Mouse (Mus musculus) kidney, embryonic 16.5 days (tissue): ENCODE results near the gene Psmd1. TPM values are rescaled to one million over a fixed set of nuclear protein-coding genes. Genes with fewer than 3 reads are reported as not detected.

Experiments used
- ATAC-seq: fragments of 200-750 bp; cut with Nextera tagmentation; 2 replicates; pipeline ENCODE4 v1.8.0; 2017; ENCODE audit warnings: moderate TSS enrichment; ENCODE audit not compliant: low FRiP score, low TSS enrichment
- H3K27ac ChIP-seq: fragments of 300-500 bp; sonication (generic); 2 replicates; pipeline ENCODE4 v1.5.1; 2014; ENCODE audit warnings: low read length
- H3K27me3 ChIP-seq: fragments of 300-500 bp; sonication (generic); 2 replicates; pipeline ENCODE4 v1.6.1; 2014; ENCODE audit warnings: low read length, control low read depth, mixed read lengths; ENCODE audit not compliant: insufficient read depth
- H3K36me3 ChIP-seq: fragments of 300-500 bp; sonication (generic); 2 replicates; pipeline ENCODE4 v1.6.1; 2014; ENCODE audit warnings: low read length, control low read depth, mixed read lengths; ENCODE audit not compliant: insufficient read depth
- H3K4me1 ChIP-seq: fragments of 300-500 bp; sonication (generic); 2 replicates; pipeline ENCODE4 v1.6.1; 2014; ENCODE audit warnings: low read length, control low read depth, mixed read lengths; ENCODE audit not compliant: insufficient read depth
- H3K4me2 ChIP-seq: fragments of 300-500 bp; sonication (generic); replicated peaks from 2 replicates; pipeline ENCODE4 v1.6.1; 2014; ENCODE audit warnings: low read depth, low read length
- H3K4me3 ChIP-seq: fragments of 300-500 bp; sonication (generic); 2 replicates; pipeline ENCODE4 v1.5.1; 2014; ENCODE audit warnings: mild to moderate bottlenecking, low read length
- H3K9ac ChIP-seq: fragments of 300-500 bp; sonication (generic); replicated peaks from 2 replicates; pipeline ENCODE4 v1.6.1; 2014; ENCODE audit warnings: low read length
- H3K9me3 ChIP-seq: fragments of 300-500 bp; sonication (generic); 2 replicates; pipeline ENCODE4 v1.6.1; 2016; ENCODE audit warnings: low read length, control low read depth
- WGBS: fragments of 180-500 bp; shearing (Covaris S2); extraction: QIAGEN DNeasy Blood & Tissue Kit; methylation state at CpG from one replicate; pipeline ENCODE4 v1.1.7; 2014; 5-methylcytosine and 5-hydroxymethylcytosine counted together
- polyA plus RNA-seq: library from polyadenylated mRNA; unstranded; fragments of >200 nt; fragmentation: Nextera tagmentation; extraction: Ambion mirVana; gene quantifications from 2 replicates; pipeline ENCODE4 v1.2.1, GENCODE M21; 2015

Psmd1 gene
- polyA plus RNA-seq, 1 experiment from 2014 or later = 194 TPM

DNA sequence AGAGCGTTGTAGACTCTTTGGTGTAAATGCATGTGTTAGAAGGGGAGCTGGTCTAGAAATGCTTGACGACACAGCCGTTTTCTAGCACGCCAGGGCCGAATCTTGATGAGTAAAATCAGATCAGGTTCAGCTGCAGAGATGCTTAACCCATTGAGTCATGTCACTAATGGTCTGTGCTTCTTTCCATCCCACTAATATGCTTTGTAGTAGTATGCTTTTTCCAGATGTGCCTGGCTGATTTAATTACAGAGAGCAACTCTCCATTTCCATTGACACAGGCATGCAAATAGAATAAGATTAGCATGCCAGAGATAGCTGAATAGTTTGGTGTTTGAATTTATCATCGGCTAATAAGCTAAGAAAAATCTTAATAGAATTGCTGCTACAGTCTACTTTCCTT lies 71.1 kb downstream of the Psmd1 start:
- peaks cover 58% of the 10 kb centered on the region for H3K36me3 ChIP-seq

DNA sequence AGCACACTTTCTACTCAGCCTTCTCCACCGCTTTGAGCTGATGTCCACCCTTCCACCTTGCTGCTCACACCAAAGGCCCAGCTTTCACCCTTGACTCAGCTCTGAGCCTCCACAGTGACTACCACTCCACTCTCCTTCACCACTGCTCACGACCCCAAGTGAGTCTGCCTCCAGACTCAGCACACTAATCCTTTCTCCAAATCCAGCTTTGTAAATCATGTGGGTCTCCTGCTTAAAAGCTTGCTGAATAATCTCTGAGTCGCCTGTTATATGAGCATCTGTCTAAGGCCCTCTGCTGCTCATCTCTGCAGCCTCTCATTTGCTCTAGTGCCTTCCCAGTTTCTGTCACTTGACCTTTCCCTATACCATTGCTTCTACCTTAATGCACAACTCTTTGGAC lies 76.9 kb downstream of the Psmd1 start:
- Histone ChIP-seq H3K4me2 (no peak overlapping the region), H3K36me3 (peaks cover 25% of the 10 kb centered on the region), H3K27me3 (no peaks in the 10 kb centered on the region), H3K4me3 (no peak overlapping the region), H3K27ac (no peak overlapping the region), H3K9ac (no peak overlapping the region), H3K9me3 (no peaks in the 10 kb centered on the region), H3K4me1 (no peaks in the 10 kb centered on the region)
- ATAC-seq = no peak
- 90% methylated on average over 3 of the region's 3 CpGs for WGBS

More for the DNA sequence above, 71.1 kb downstream of the Psmd1 start:
- Histone ChIP-seq H3K27me3 (no peaks in the 10 kb centered on the region), H3K4me3 (no peak overlapping the region), H3K4me2 (no peak overlapping the region), H3K9me3 (no peaks in the 10 kb centered on the region), H3K27ac (no peak overlapping the region), H3K9ac (no peak overlapping the region), H3K4me1 (no peaks in the 10 kb centered on the region)
- no peak for ATAC-seq
- WGBS = 89% methylated on average over 6 of the region's 6 CpGs

DNA sequence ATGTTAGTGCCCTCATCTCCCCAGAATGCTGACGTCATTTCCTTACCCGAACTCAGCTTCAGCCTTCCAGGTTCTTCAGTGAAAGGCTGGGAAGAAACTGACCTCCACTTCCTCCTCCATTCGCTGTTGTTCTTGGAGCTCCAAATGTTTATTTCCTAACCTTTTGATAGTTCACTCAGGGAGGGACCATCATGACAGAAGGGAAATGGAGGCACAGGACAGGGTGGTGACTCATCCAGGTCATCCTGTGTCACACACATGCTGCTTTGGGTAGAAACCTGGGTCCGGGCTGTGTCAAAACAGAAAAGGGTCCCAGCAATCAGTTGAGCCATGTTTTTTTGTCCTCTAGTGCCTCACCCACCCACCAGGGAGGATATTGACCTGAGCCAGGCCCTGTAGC lies 79.0 kb downstream of the Psmd1 start:
- 71% methylated on average over 4 of the region's 4 CpGs for WGBS
- Histone ChIP-seq H3K27me3 (no peaks in the 10 kb centered on the region), H3K36me3 (peaks cover 12% of the 10 kb centered on the region), H3K27ac (no peak overlapping the region), H3K4me2 (no peak overlapping the region), H3K9me3 (no peaks in the 10 kb centered on the region), H3K9ac (no peak overlapping the region), H3K4me1 (no peaks in the 10 kb centered on the region), H3K4me3 (no peak overlapping the region)
- no peak for ATAC-seq

DNA sequence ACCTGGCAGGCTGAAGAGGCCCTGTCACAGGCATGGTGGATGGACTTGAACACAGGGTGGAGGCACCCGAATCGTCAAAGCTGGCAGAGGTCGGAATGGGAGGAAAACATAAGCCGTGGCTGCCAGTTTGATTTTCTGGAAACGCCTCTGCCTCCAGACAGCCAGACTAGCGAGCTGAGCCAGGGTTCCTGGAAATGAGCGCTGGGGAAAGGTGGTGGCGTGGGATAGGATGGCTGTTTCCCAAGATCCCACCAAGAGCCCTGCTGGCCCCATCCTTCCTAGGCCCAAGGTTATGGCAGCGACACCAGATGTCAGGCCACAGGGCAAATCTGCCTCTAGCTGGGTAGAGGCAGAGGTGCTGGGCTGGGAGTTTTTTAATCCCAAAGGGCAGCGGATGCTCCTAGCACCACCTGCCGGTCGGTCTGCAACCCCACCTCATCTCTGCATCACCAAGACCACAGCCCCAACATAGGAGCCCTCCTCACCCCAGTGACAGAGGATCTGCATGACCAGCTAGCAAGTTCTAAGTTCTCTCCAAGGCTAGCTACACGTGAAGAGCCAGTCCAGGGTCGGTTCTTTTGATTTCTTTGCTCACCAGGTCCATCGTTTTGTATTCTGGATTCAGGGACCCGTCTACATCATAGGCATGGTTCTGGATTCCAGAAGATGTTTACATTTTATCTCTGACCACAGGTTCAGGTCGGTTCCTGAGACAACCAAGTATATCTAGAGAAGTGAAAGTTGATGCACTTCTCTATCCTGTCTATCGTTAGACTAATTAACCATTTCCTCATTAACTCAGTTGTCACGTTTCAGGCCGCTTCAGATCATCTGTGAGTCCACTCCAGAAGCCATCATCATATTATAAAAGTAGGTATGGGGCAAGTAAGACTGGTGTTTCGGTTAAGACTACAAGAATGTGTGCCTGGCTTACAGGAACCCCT lies 80.1 kb downstream of the Psmd1 start:
- no peak overlapping the region for H3K27ac ChIP-seq
- no peaks in the 10 kb centered on the region for H3K9me3 ChIP-seq
- peaks cover 7% of the 10 kb centered on the region; the same call in 1 of the 2 replicates for H3K36me3 ChIP-seq
- no peaks in the 10 kb centered on the region for H3K4me1 ChIP-seq
- H3K4me3 ChIP-seq = no peak overlapping the region
- H3K9ac ChIP-seq = no peak overlapping the region
- ATAC-seq = no peak
- no peak overlapping the region for H3K4me2 ChIP-seq
- H3K27me3 ChIP-seq = no peaks in the 10 kb centered on the region
- 78% methylated on average over 21 of the region's 21 CpGs for WGBS

DNA sequence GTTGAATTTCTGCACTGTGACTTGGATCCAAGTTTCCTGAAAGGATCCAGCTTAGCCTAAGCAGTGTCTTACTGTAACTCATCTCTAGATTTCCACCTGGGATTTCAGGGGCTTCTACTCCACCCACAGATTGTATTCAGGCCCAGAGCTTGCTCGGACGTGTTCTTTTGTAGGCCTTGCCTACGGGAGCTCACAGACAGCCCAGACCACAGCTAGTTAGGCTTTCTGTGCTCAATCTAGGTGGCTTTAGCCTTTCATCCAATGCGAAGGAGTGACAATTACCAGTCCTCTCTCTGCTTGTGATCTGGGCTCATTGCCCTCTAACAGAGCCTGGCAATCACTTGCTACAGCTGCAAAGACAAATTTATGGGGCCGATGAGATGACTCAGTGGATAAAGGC lies 82.1 kb downstream of the Psmd1 start:
- WGBS = 69% methylated on average over 5 of the region's 5 CpGs
- ATAC-seq = no peak
- no peaks in the 10 kb centered on the region for H3K4me1 ChIP-seq

DNA sequence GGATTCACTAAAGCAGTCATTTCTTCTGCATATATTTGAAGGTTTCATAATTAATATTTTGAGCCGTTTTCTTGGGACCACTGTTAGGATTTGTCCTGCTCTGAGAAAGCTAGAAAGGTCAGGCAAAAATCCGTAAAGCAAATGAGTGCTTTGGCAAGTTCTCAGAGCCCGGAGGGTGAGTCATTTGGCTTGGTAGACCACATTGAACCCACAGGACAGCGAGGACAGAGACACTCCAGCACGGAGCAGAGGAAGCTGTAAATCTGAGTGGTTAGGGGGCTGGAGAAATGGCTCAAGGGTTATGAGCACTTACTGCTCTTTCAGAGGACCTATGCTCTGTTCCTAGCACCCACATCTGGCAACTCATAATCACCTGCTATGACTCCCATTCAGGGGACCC lies 83.4 kb downstream of the Psmd1 start:
- WGBS = 70% methylated on average over 5 of the region's 5 CpGs
- H3K9me3 ChIP-seq = no peaks in the 10 kb centered on the region
- no peak overlapping the region for H3K27ac ChIP-seq
- H3K9ac ChIP-seq = no peak overlapping the region
- H3K4me3 ChIP-seq = no peak overlapping the region
- no peaks in the 10 kb centered on the region for H3K36me3 ChIP-seq
- H3K4me2 ChIP-seq = no peak overlapping the region
- no peaks in the 10 kb centered on the region for H3K27me3 ChIP-seq
- no peaks in the 10 kb centered on the region for H3K4me1 ChIP-seq
- ATAC-seq = no peak

More for the DNA sequence above, 82.1 kb downstream of the Psmd1 start:
- Histone ChIP-seq H3K4me3 (no peak overlapping the region), H3K27me3 (no peaks in the 10 kb centered on the region), H3K27ac (no peak overlapping the region), H3K9me3 (no peaks in the 10 kb centered on the region), H3K36me3 (no peaks in the 10 kb centered on the region), H3K9ac (no peak overlapping the region), H3K4me2 (no peak overlapping the region)

DNA sequence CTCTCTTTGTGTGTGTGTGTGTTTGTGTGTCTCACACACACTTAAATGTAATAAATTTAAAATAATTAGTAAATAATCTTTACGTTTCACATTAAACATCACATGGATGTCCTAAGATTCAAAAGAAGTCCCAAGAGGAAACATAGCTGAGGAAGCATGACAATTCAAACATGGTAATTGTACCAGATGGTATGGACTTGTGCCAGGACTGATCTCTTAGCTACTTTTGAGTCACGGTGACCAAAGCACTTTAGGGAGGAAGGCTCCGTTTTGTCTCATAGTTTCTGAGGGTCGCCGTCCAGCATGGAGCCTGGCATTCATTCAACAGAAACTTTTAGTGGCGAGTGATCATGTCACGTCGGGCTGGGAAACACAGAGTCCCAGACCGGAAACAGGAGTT lies 84.0 kb downstream of the Psmd1 start:
- Histone ChIP-seq H3K27ac (no peak overlapping the region), H3K4me3 (no peak overlapping the region), H3K9ac (no peak overlapping the region), H3K36me3 (no peaks in the 10 kb centered on the region), H3K4me1 (no peaks in the 10 kb centered on the region), H3K4me2 (no peak overlapping the region), H3K27me3 (no peaks in the 10 kb centered on the region), H3K9me3 (no peaks in the 10 kb centered on the region)
- 79% methylated on average over 9 of the region's 9 CpGs for WGBS
- no peak for ATAC-seq

DNA sequence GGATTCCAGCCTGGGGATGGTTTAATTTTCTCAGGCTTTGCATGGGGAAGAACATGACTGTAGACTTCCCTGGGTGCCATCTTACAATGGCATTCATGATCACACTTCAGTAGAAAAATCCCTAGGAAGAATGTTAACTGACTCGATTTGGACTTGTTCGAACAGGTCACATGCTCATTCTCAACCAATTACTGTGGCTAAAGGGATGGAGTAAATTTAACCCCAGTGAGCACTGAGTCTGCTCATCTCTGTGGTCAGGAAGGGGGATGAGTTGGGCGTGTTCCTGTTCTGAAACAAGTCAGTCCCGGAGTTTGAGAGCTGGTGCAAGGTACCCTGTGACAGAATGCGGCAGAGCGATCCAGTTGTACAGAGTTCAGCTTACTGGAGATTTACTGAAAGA lies 86.7 kb downstream of the Psmd1 start:
- Histone ChIP-seq H3K4me2 (no peak overlapping the region), H3K4me1 (peaks cover 7% of the 10 kb centered on the region), H3K27me3 (no peaks in the 10 kb centered on the region), H3K9ac (no peak overlapping the region), H3K27ac (no peak overlapping the region), H3K4me3 (no peak overlapping the region), H3K36me3 (no peaks in the 10 kb centered on the region), H3K9me3 (no peaks in the 10 kb centered on the region)
- no peak for ATAC-seq
- 82% methylated on average over 6 of the region's 6 CpGs for WGBS

DNA sequence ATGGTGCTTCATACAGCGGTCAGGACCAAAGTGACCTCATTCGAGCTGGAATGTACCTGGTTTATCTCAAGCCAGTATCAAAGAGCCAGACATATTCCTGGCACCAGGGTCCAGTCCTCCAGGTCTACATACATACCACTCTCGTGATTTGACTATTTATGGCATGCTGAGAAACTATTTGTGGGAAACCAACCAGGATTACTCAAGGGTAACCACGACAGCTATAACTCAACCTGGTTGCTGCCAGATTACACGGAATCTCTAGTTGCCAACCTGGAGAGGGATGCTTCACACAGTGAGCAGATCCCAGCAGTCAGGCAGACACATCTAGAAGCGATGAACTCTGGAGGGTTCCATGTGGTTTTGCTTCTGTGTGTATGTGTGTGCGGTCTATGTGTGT lies 87.2 kb downstream of the Psmd1 start:
- H3K27ac ChIP-seq = no peak overlapping the region
- H3K4me1 ChIP-seq = peaks cover 7% of the 10 kb centered on the region
- H3K9me3 ChIP-seq = no peaks in the 10 kb centered on the region
- no peak overlapping the region for H3K4me3 ChIP-seq
- no peak for ATAC-seq
- no peaks in the 10 kb centered on the region for H3K27me3 ChIP-seq
- H3K9ac ChIP-seq = no peak overlapping the region
- 85% methylated on average over 7 of the region's 7 CpGs for WGBS
- no peak overlapping the region for H3K4me2 ChIP-seq
- H3K36me3 ChIP-seq = no peaks in the 10 kb centered on the region

DNA sequence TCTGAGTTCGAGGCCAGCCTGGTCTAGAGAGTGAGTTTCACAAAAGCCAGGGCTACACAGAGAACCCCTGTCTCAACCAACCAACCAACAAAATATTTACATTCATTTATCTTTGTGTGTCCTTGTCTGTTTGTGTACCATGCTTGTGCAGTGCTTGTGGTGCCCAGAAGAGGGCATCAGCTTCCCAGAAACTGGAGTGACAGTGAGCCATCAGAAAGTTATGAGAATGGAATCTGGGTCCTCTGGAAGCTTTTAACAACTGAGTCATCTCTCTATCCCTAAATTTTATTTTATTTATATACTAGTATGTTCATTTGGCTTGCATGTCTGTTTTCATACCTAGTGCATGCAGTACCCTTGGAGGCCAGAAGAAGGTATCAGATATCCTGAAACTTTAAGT lies 88.4 kb downstream of the Psmd1 start:
- ATAC-seq = no peak
- H3K36me3 ChIP-seq = 0 out of 2 replicates have a peak, but pooled peaks cover 3% of the 10 kb centered on the region
- H3K27me3 ChIP-seq = no peaks in the 10 kb centered on the region
- WGBS = 93% methylated on average over 1 of the region's 1 CpGs
- H3K27ac ChIP-seq = no peak overlapping the region
- no peak overlapping the region for H3K9ac ChIP-seq
- no peaks in the 10 kb centered on the region for H3K9me3 ChIP-seq
- peaks cover 7% of the 10 kb centered on the region for H3K4me1 ChIP-seq
- no peak overlapping the region for H3K4me3 ChIP-seq
- no peak overlapping the region for H3K4me2 ChIP-seq
